8 mouse cellular contexts compared by ENCODE assay signal in the genomic region with DNA sequence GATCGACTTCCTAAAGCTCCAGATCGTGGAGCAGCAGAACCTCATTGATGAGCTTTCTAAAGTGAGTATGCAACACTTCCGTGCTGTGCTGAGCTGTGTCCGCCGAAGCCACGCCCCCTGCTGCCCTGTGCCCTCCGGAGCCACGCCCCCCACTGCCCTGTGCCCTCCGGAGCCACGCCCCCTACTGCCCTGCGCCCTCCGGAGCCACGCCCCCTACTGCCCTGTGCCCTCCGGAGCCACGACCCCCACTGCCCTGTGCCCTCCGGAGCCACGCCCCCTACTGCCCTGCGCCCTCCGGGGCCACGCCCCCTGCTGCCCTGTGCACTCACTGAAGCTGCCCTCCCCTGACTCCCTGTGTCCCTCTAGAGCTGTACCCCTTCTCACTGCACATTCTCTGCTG.
A peak's percentile ranks its signal among the peaks of the same experiment; 100 is the strongest.
DNase-seq lines count a peak whose midpoint lies in the region; ATAC-seq and TF ChIP-seq lines count a peak whose summit lies in the region.

No protein-coding gene starts in this region.

- H3K27me3 ChIP-seq in liver, embryonic 14.5 days (ENCODE audit: control insufficient read depth, insufficient read depth, low read length) = no peaks in the 10 kb centered on the region

- no peak for TF ChIP-seq EP300 in liver, embryonic 14.5 days (IDR thresholded peaks at IDR 0.05; ENCODE audit: low read depth)

- no peak for ATAC-seq in liver, embryonic 14.5 days (ENCODE audit: insufficient read depth)

- peak overlapping the region; percentile 1; the same call in 1 of the 2 replicates for H3K4me2 ChIP-seq in liver, embryonic 14.5 days (ENCODE audit: low read depth)

- 6% methylated on average over 17 of the region's 20 CpGs for WGBS in liver, embryonic 14.5 days (ENCODE audit: insufficient replicate concordance)

- no peaks in the 10 kb centered on the region for H3K4me1 ChIP-seq in liver, embryonic 14.5 days (replicated peaks; ENCODE audit: control insufficient read depth in 2 of 2, insufficient read depth in 2 of 2, low read length in 1 of 2)

- no peak overlapping the region for H3K4me3 ChIP-seq in liver, embryonic 14.5 days (ENCODE audit: insufficient read depth in 1 of 2, low read depth in 2 of 2, low read length in 2 of 2)

- H3K27ac ChIP-seq in liver, embryonic 14.5 days = no peak overlapping the region

- H3K36me3 ChIP-seq in liver, embryonic 14.5 days (replicated peaks; ENCODE audit: control insufficient read depth, insufficient read depth, low read depth) = no peaks in the 10 kb centered on the region

- no peaks in the 10 kb centered on the region for H3K9me3 ChIP-seq in liver, embryonic 14.5 days (ENCODE audit: control insufficient read depth, low read length)

- peak; percentile 25 for DNase-seq in adrenal gland, postnatal 10 days
- DNase-seq in adrenal gland, postnatal 25 days = no peak
- DNase-seq in thymus, postnatal 14 days = peak; percentile 11
- DNase-seq in thymus, postnatal 10 days (ENCODE audit: low spot score in 2 of 2) = no peak
- DNase-seq in liver, embryonic 14.5 days (ENCODE audit: low read depth in 3 of 3, low spot score in 3 of 3) = no peak
- DNase-seq in right cerebral cortex, postnatal 14 days = no peak
- DNase-seq in gastrocnemius, postnatal 4 days (ENCODE audit: low spot score in 2 of 2) = no peak
- DNase-seq in gastrocnemius, adult 8-10 months (ENCODE audit: low spot score in 2 of 2) = no peak

- no peak for TF ChIP-seq CTCF in liver, embryonic 14.5 days (IDR thresholded peaks at IDR 0.05; ENCODE audit: low read depth)

- no peak overlapping the region for H3K9ac ChIP-seq in liver, embryonic 14.5 days (replicated peaks)

Comparison
In these comparisons a context has a peak if more than half of its experiments do, and no peak if none do; other contexts are left out.
1. DNase-seq: peak in adrenal gland, postnatal 10 days (single experiment) and thymus, postnatal 14 days (single experiment); none in adrenal gland, postnatal 25 days (single experiment), thymus, postnatal 10 days (0 of 2), liver, embryonic 14.5 days (0 of 3), right cerebral cortex, postnatal 14 days (single experiment), gastrocnemius, postnatal 4 days (0 of 2) and gastrocnemius, adult 8-10 months (0 of 2).